In genomic region chr12:70113351-70113750, GRCm38 (mm10) we compare ENCODE assay signal across 9 mouse cellular contexts. TPM values are rescaled to one million over a fixed set of nuclear protein-coding genes. Genes with fewer than 3 reads are reported as not detected.
A peak's percentile ranks its signal among the peaks of the same experiment; 100 is the strongest.
DNase-seq lines count a peak whose midpoint lies in the region; ATAC-seq and TF ChIP-seq lines count a peak whose summit lies in the region.
"Had no signal": no experiment of that assay in that cellular context is flagged by ENCODE, and none has a peak within 500 bp of the region (broad histone marks: within the 10 kb centered on the region; RNA-seq: fewer than 3 reads in every experiment).

Gene Nin, minus strand, starts transcription at chr12:70113717.

- no peak within 1 kb of the TSS for H3K27ac ChIP-seq in heart, embryonic 11.5 days (ENCODE audit: low read depth, low read length)
- no peak within 1 kb of the TSS for H3K27ac ChIP-seq in forebrain, embryonic 12.5 days
- H3K27ac ChIP-seq in hindbrain, embryonic 12.5 days: no peak within 1 kb of the TSS
- no peak within 1 kb of the TSS for H3K27ac ChIP-seq in midbrain, embryonic 13.5 days

- WGBS in heart, embryonic 11.5 days (ENCODE audit: insufficient replicate concordance): 62% methylated on average over 11 of the region's 11 CpGs
- WGBS in forebrain, embryonic 12.5 days: 54% methylated on average over 11 of the region's 11 CpGs
- WGBS in hindbrain, embryonic 12.5 days: 60% methylated on average over 11 of the region's 11 CpGs
- WGBS in midbrain, embryonic 13.5 days: 46% methylated on average over 11 of the region's 11 CpGs

- no peak within 1 kb of the TSS for H3K4me2 ChIP-seq in heart, embryonic 11.5 days
- no peak within 1 kb of the TSS for H3K4me2 ChIP-seq in forebrain, embryonic 12.5 days
- no peak within 1 kb of the TSS for H3K4me2 ChIP-seq in hindbrain, embryonic 12.5 days (replicated peaks)
- H3K4me2 ChIP-seq in midbrain, embryonic 13.5 days (replicated peaks): peak within 1 kb of the TSS; percentile 91; the same call in 1 of the 2 replicates

- peak; percentile 85 for DNase-seq in heart, adult 11 months
- DNase-seq in G1E (ENCODE audit: low spot score): no peak
- DNase-seq in cerebellum, adult 18-20 months: no peak
- no peak for DNase-seq in spleen, postnatal 14 days (ENCODE audit: low spot score in 2 of 2)

- H3K9ac ChIP-seq in heart, embryonic 11.5 days (ENCODE audit: low read depth, low read length): no peak within 1 kb of the TSS
- H3K9ac ChIP-seq in forebrain, embryonic 12.5 days: no peak within 1 kb of the TSS
- no peak within 1 kb of the TSS for H3K9ac ChIP-seq in hindbrain, embryonic 12.5 days
- no peak within 1 kb of the TSS for H3K9ac ChIP-seq in midbrain, embryonic 13.5 days (replicated peaks)

- no peaks in the 10 kb centered on the region for H3K9me3 ChIP-seq in heart, embryonic 11.5 days (replicated peaks; ENCODE audit: control insufficient read depth, low read length)
- no peaks in the 10 kb centered on the region for H3K9me3 ChIP-seq in G1E (replicated peaks)
- no peaks in the 10 kb centered on the region for H3K9me3 ChIP-seq in forebrain, embryonic 12.5 days
- no peaks in the 10 kb centered on the region for H3K9me3 ChIP-seq in hindbrain, embryonic 12.5 days (replicated peaks)
- no peaks in the 10 kb centered on the region for H3K9me3 ChIP-seq in midbrain, embryonic 13.5 days
- H3K9me3 ChIP-seq: heart, embryonic 15.5 days had no signal

- TF ChIP-seq CTCF in G1E (IDR thresholded peaks at IDR 0.05; ENCODE audit: low read depth, low read length): no peak

- no peaks in the 10 kb centered on the region; the same call in 1 of the 2 replicates for H3K27me3 ChIP-seq in heart, embryonic 11.5 days (ENCODE audit: control insufficient read depth, insufficient read depth, low read length)
- peaks cover 51% of the 10 kb centered on the region for H3K27me3 ChIP-seq in G1E (ENCODE audit: insufficient read depth, low read length)
- peaks cover 47% of the 10 kb centered on the region for H3K27me3 ChIP-seq in forebrain, embryonic 12.5 days
- H3K27me3 ChIP-seq in hindbrain, embryonic 12.5 days: no peaks in the 10 kb centered on the region; the same call in 1 of the 2 replicates
- peaks cover 39% of the 10 kb centered on the region for H3K27me3 ChIP-seq in midbrain, embryonic 13.5 days
- H3K27me3 ChIP-seq: heart, embryonic 15.5 days had no signal

- no peaks in the 10 kb centered on the region for H3K36me3 ChIP-seq in heart, embryonic 11.5 days (ENCODE audit: control insufficient read depth, insufficient read depth, low read length)
- no peaks in the 10 kb centered on the region for H3K36me3 ChIP-seq in G1E (replicated peaks)
- H3K36me3 ChIP-seq in forebrain, embryonic 12.5 days (replicated peaks): no peaks in the 10 kb centered on the region
- H3K36me3 ChIP-seq in hindbrain, embryonic 12.5 days: no peaks in the 10 kb centered on the region
- H3K36me3 ChIP-seq in midbrain, embryonic 13.5 days: no peaks in the 10 kb centered on the region
- H3K36me3 ChIP-seq: heart, embryonic 15.5 days had no signal

- H3K4me1 ChIP-seq in heart, embryonic 11.5 days (ENCODE audit: control insufficient read depth, insufficient read depth, low read length): peaks cover 9% of the 10 kb centered on the region; the same call in 1 of the 2 replicates
- peaks cover 44% of the 10 kb centered on the region for H3K4me1 ChIP-seq in G1E (ENCODE audit: insufficient read depth, low read depth, low read length)
- peaks cover 20% of the 10 kb centered on the region for H3K4me1 ChIP-seq in forebrain, embryonic 12.5 days
- peaks cover 19% of the 10 kb centered on the region for H3K4me1 ChIP-seq in hindbrain, embryonic 12.5 days
- H3K4me1 ChIP-seq in midbrain, embryonic 13.5 days (replicated peaks): peaks cover 28% of the 10 kb centered on the region

- no peak for ATAC-seq in heart, embryonic 11.5 days (replicated peaks; ENCODE audit: insufficient number of reproducible peaks, low FRiP score, low TSS enrichment)
- ATAC-seq in G1E (ENCODE audit: extremely low read depth, insufficient number of reproducible peaks, low FRiP score, poor library complexity, severe bottlenecking): no peak
- ATAC-seq in forebrain, embryonic 12.5 days (ENCODE audit: low FRiP score): no peak
- no peak for ATAC-seq in hindbrain, embryonic 12.5 days (ENCODE audit: low FRiP score)
- ATAC-seq in midbrain, embryonic 13.5 days: no peak

- no peak within 1 kb of the TSS; the same call in 1 of the 2 replicates for H3K4me3 ChIP-seq in heart, embryonic 11.5 days (ENCODE audit: low read depth, low read length)
- H3K4me3 ChIP-seq in G1E (ENCODE audit: low read depth, low read length): no peak within 1 kb of the TSS
- H3K4me3 ChIP-seq in forebrain, embryonic 12.5 days (replicated peaks): no peak within 1 kb of the TSS
- no peak within 1 kb of the TSS for H3K4me3 ChIP-seq in hindbrain, embryonic 12.5 days
- H3K4me3 ChIP-seq in midbrain, embryonic 13.5 days (replicated peaks): no peak within 1 kb of the TSS

RNA-seq across cellular contexts. Expression of gene Nin, which starts in this region (rescaled TPM):
- 7.8 and 9.1 TPM in 2 replicates for polyA plus RNA-seq in heart, embryonic 11.5 days (2014; fragmentation: Nextera tagmentation; extraction: Ambion mirVana)
- total RNA-seq in G1E (2014; fragmentation: Nextera tagmentation): 43.1 and 54.0 TPM in 2 replicates
- 58.3 and 60.6 TPM in 2 replicates for total RNA-seq in G1E (2017)
- 22.2 and 24.8 TPM in 2 replicates for polyA plus RNA-seq in G1E (2012)
- polyA plus RNA-seq in forebrain, embryonic 12.5 days (2016; fragmentation: Nextera tagmentation; extraction: Ambion mirVana): 12.7 and 15.5 TPM in 2 replicates
- 15.7 and 17.0 TPM in 2 replicates for polyA plus RNA-seq in hindbrain, embryonic 12.5 days (2016; fragmentation: Nextera tagmentation; extraction: Ambion mirVana)
- polyA plus RNA-seq in midbrain, embryonic 13.5 days (2015; fragmentation: Nextera tagmentation; extraction: Ambion mirVana): 14.9 and 16.6 TPM in 2 replicates
